Mouse (Mus musculus): ENCODE data around the gene Eva1c. TPM values are rescaled to one million over a fixed set of nuclear protein-coding genes. Genes with fewer than 3 reads are reported as not detected.

Eva1c gene
- polyA plus RNA-seq, 1 experiment from 2014 or later: 0.74 TPM

DNA sequence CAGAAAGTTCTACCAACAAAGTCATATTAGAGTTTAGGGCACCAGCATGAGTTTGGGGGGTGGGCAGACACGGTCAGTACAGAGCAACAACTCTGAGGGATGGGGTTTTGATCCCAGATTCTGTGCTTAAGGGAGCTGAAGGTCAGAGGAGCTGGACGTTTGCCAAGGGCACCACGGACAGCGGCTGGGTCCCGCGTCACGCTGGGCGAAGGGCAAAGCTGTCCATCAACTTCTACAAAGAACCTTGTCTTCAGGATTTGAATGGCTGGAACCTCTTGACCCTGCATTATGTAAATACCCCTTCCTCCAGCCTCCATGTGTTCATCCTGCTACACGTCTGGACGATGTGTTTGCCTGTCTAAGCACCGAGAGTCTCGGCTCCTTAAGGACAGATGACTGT lies 73.0 kb downstream of the Eva1c start:
- no peak overlapping the region for H3K9ac ChIP-seq (ENCODE audit: low read length)
- H3K9me3 ChIP-seq (ENCODE audit: control insufficient read depth, low read length): no peaks in the 10 kb centered on the region
- no peak overlapping the region for H3K4me3 ChIP-seq (ENCODE audit: low read depth, low read length)
- no peak overlapping the region for H3K4me2 ChIP-seq (ENCODE audit: low read length)
- no peak overlapping the region for H3K27ac ChIP-seq (ENCODE audit: low read depth)
- no peaks in the 10 kb centered on the region for H3K4me1 ChIP-seq (replicated peaks; ENCODE audit: control insufficient read depth, insufficient read depth, low read length)
- DNase-seq (ENCODE audit: low spot score) (no peak), ATAC-seq (replicated peaks; ENCODE audit: low FRiP score, low TSS enrichment, low read depth) (no peak)
- no peaks in the 10 kb centered on the region for H3K27me3 ChIP-seq (replicated peaks; ENCODE audit: control insufficient read depth, insufficient read depth, low read length)
- no peaks in the 10 kb centered on the region for H3K36me3 ChIP-seq (ENCODE audit: control insufficient read depth, insufficient read depth, low read length)
- WGBS: 28% methylated on average over 12 of the region's 12 CpGs

- no peaks in the 10 kb centered on the region for H3K36me3 ChIP-seq (ENCODE audit: control insufficient read depth, insufficient read depth, low read length)
- no peak for DNase-seq (ENCODE audit: low spot score)
- no peak overlapping the region for H3K4me3 ChIP-seq (ENCODE audit: low read depth, low read length)
- ATAC-seq (replicated peaks; ENCODE audit: low FRiP score, low TSS enrichment, low read depth): no peak
- no peaks in the 10 kb centered on the region for H3K4me1 ChIP-seq (replicated peaks; ENCODE audit: control insufficient read depth, insufficient read depth, low read length)
- WGBS: 52% methylated on average over 4 of the region's 4 CpGs
- H3K9ac ChIP-seq (ENCODE audit: low read length): no peak overlapping the region
- H3K27me3 ChIP-seq (replicated peaks; ENCODE audit: control insufficient read depth, insufficient read depth, low read length): no peaks in the 10 kb centered on the region
- H3K4me2 ChIP-seq (ENCODE audit: low read length): no peak overlapping the region
- no peak overlapping the region for H3K27ac ChIP-seq (ENCODE audit: low read depth)
- H3K9me3 ChIP-seq (ENCODE audit: control insufficient read depth, low read length): no peaks in the 10 kb centered on the region
Observed at GRCm38 (mm10) chr16:90901364-90901763, 74.8 kb downstream of the Eva1c start.

DNA sequence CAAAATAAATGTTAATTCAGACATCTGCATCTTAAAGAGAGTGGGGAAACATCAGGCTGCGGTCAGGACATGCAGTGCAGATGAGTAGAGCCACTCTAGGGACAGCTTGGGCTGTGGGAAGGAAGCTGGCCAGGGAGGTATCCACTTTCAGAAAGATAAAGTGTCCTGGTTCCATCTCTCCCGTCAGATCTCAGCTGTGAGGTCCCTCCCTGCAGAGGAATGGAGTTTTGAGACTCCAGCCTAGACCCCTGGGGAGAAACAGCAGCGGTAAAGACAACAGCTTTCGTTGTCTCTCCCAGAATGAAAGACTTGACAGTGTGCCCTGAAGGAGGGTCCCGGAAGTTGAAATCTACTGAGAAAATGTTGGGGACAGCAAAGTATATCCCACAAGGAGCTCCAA lies 76.8 kb downstream of the Eva1c start:
- ATAC-seq (replicated peaks; ENCODE audit: low FRiP score, low TSS enrichment, low read depth) (no peak), DNase-seq (ENCODE audit: low spot score) (no peak)
- Histone ChIP-seq H3K27me3 (replicated peaks; ENCODE audit: control insufficient read depth, insufficient read depth, low read length) (no peaks in the 10 kb centered on the region), H3K4me2 (ENCODE audit: low read length) (no peak overlapping the region), H3K4me3 (ENCODE audit: low read depth, low read length) (no peak overlapping the region), H3K4me1 (replicated peaks; ENCODE audit: control insufficient read depth, insufficient read depth, low read length) (no peaks in the 10 kb centered on the region), H3K27ac (ENCODE audit: low read depth) (no peak overlapping the region), H3K9ac (ENCODE audit: low read length) (no peak overlapping the region), H3K9me3 (ENCODE audit: control insufficient read depth, low read length) (no peaks in the 10 kb centered on the region), H3K36me3 (ENCODE audit: control insufficient read depth, insufficient read depth, low read length) (no peaks in the 10 kb centered on the region)
- 44% methylated on average over 5 of the region's 5 CpGs for WGBS

GRCm38 (mm10) chr16:90907250-90907649 lies 80.7 kb downstream of the Eva1c start:
- Histone ChIP-seq H3K27me3 (replicated peaks; ENCODE audit: control insufficient read depth, insufficient read depth, low read length) (no peaks in the 10 kb centered on the region), H3K4me2 (ENCODE audit: low read length) (no peak overlapping the region), H3K4me1 (replicated peaks; ENCODE audit: control insufficient read depth, insufficient read depth, low read length) (no peaks in the 10 kb centered on the region), H3K9ac (ENCODE audit: low read length) (no peak overlapping the region), H3K36me3 (ENCODE audit: control insufficient read depth, insufficient read depth, low read length) (no peaks in the 10 kb centered on the region), H3K9me3 (ENCODE audit: control insufficient read depth, low read length) (no peaks in the 10 kb centered on the region), H3K4me3 (ENCODE audit: low read depth, low read length) (no peak overlapping the region), H3K27ac (ENCODE audit: low read depth) (no peak overlapping the region)
- ATAC-seq (replicated peaks; ENCODE audit: low FRiP score, low TSS enrichment, low read depth) (no peak), DNase-seq (ENCODE audit: low spot score) (no peak)
- WGBS: 73% methylated on average over 7 of the region's 7 CpGs

DNA sequence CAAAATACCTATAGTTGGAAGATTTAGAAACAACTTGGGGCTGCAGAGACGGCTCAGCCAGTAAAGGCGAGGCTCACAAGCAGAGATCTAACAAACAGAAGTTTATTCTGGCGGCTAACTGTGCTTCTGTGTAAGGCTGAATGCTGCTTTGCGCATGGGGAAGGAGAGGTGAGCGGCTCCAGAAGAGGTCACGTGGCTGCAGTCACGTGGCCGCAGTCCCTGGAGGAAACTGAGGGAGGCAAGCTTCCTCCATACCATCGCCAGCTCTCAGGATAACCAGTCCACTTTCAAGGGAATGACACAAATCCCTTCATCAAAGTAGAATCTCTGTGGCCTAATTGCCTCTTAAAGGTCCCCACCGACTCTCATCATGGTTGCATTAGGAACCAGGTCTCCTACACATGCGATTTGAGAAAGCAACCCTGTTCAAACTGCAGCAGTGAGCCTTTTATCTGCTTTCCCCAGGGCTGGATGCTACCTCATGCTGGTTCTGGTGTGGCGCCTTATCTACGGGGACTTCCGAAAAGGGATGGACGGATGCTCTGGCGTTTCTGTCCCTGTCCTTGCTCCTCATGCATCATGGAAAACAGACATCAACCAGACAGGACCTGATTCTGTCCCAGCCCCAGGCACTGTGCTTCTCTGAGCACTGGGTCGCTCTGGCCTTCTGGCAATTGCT lies 84.5 kb downstream of the Eva1c start:
- Histone ChIP-seq H3K27me3 (replicated peaks; ENCODE audit: control insufficient read depth, insufficient read depth, low read length) (no peaks in the 10 kb centered on the region), H3K36me3 (ENCODE audit: control insufficient read depth, insufficient read depth, low read length) (no peaks in the 10 kb centered on the region), H3K4me1 (replicated peaks; ENCODE audit: control insufficient read depth, insufficient read depth, low read length) (no peaks in the 10 kb centered on the region), H3K4me2 (ENCODE audit: low read length) (no peak overlapping the region), H3K9me3 (ENCODE audit: control insufficient read depth, low read length) (no peaks in the 10 kb centered on the region), H3K27ac (ENCODE audit: low read depth) (no peak overlapping the region), H3K9ac (ENCODE audit: low read length) (no peak overlapping the region), H3K4me3 (ENCODE audit: low read depth, low read length) (no peak overlapping the region)
- 83% methylated on average over 17 of the region's 17 CpGs for WGBS
- ATAC-seq (replicated peaks; ENCODE audit: low FRiP score, low TSS enrichment, low read depth): no peak
- DNase-seq (ENCODE audit: low spot score): no peak

GRCm38 (mm10) chr16:90911766-90912165 lies 85.2 kb downstream of the Eva1c start:
- 91% methylated on average over 13 of the region's 13 CpGs for WGBS
- ATAC-seq (replicated peaks; ENCODE audit: low FRiP score, low TSS enrichment, low read depth) (no peak), DNase-seq (ENCODE audit: low spot score) (no peak)
- Histone ChIP-seq H3K36me3 (ENCODE audit: control insufficient read depth, insufficient read depth, low read length) (no peaks in the 10 kb centered on the region), H3K9me3 (ENCODE audit: control insufficient read depth, low read length) (no peaks in the 10 kb centered on the region), H3K4me3 (ENCODE audit: low read depth, low read length) (no peak overlapping the region), H3K4me2 (ENCODE audit: low read length) (no peak overlapping the region), H3K9ac (ENCODE audit: low read length) (no peak overlapping the region), H3K4me1 (replicated peaks; ENCODE audit: control insufficient read depth, insufficient read depth, low read length) (no peaks in the 10 kb centered on the region), H3K27ac (ENCODE audit: low read depth) (no peak overlapping the region), H3K27me3 (replicated peaks; ENCODE audit: control insufficient read depth, insufficient read depth, low read length) (no peaks in the 10 kb centered on the region)

GRCm38 (mm10) chr16:90916040-90916481 lies 89.5 kb downstream of the Eva1c start:
- H3K4me1 ChIP-seq (replicated peaks; ENCODE audit: control insufficient read depth, insufficient read depth, low read length): no peaks in the 10 kb centered on the region
- no peaks in the 10 kb centered on the region for H3K36me3 ChIP-seq (ENCODE audit: control insufficient read depth, insufficient read depth, low read length)
- no peak overlapping the region for H3K9ac ChIP-seq (ENCODE audit: low read length)
- no peak overlapping the region for H3K27ac ChIP-seq (ENCODE audit: low read depth)
- 44% methylated on average over 12 of the region's 12 CpGs for WGBS
- no peaks in the 10 kb centered on the region for H3K9me3 ChIP-seq (ENCODE audit: control insufficient read depth, low read length)
- ATAC-seq (replicated peaks; ENCODE audit: low FRiP score, low TSS enrichment, low read depth): no peak
- H3K27me3 ChIP-seq (replicated peaks; ENCODE audit: control insufficient read depth, insufficient read depth, low read length): no peaks in the 10 kb centered on the region
- no peak for DNase-seq (ENCODE audit: low spot score)
- no peak overlapping the region for H3K4me2 ChIP-seq (ENCODE audit: low read length)
- no peak overlapping the region for H3K4me3 ChIP-seq (ENCODE audit: low read depth, low read length)

DNA sequence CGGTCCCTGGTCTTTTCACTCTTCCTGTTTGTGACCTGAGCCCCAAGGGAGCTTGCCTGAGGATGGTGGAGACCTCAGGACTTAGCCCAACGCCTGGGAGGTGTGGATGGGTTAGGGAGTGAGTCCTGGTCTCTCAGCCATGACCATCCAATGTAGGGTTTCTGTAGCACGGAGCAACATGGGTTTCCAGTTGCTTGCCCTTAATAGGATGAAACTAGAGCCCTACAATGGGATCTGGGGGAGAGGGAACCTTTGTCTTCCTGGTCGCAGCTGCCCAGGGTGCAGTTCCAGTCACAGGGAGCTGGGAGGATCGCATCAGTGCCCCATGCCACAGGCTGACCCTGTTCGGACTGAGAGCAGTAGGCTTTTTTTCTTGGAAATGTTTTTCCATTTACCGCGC lies 90.6 kb downstream of the Eva1c start:
- H3K4me1 ChIP-seq (replicated peaks; ENCODE audit: control insufficient read depth, insufficient read depth, low read length): no peaks in the 10 kb centered on the region
- H3K4me3 ChIP-seq (ENCODE audit: low read depth, low read length): no peak overlapping the region
- ATAC-seq (replicated peaks; ENCODE audit: low FRiP score, low TSS enrichment, low read depth): no peak
- 77% methylated on average over 8 of the region's 8 CpGs for whole genome bisulfite sequencing
- no peaks in the 10 kb centered on the region for H3K27me3 ChIP-seq (replicated peaks; ENCODE audit: control insufficient read depth, insufficient read depth, low read length)
- H3K9me3 ChIP-seq (ENCODE audit: control insufficient read depth, low read length): no peaks in the 10 kb centered on the region
- no peak overlapping the region for H3K4me2 ChIP-seq (ENCODE audit: low read length)
- no peak overlapping the region for H3K27ac ChIP-seq (ENCODE audit: low read depth)
- no peak overlapping the region for H3K9ac ChIP-seq (ENCODE audit: low read length)
- DNase-seq (ENCODE audit: low spot score): no peak
- H3K36me3 ChIP-seq (ENCODE audit: control insufficient read depth, insufficient read depth, low read length): no peaks in the 10 kb centered on the region

- Histone ChIP-seq H3K4me1 (replicated peaks; ENCODE audit: control insufficient read depth, insufficient read depth, low read length) (no peaks in the 10 kb centered on the region), H3K27ac (ENCODE audit: low read depth) (no peak overlapping the region), H3K9ac (ENCODE audit: low read length) (no peak overlapping the region), H3K4me2 (ENCODE audit: low read length) (no peak overlapping the region), H3K4me3 (ENCODE audit: low read depth, low read length) (no peak overlapping the region), H3K9me3 (ENCODE audit: control insufficient read depth, low read length) (no peaks in the 10 kb centered on the region), H3K27me3 (replicated peaks; ENCODE audit: control insufficient read depth, insufficient read depth, low read length) (no peaks in the 10 kb centered on the region), H3K36me3 (ENCODE audit: control insufficient read depth, insufficient read depth, low read length) (no peaks in the 10 kb centered on the region; the same call in none of the 2 replicates)
- WGBS: 44% methylated on average over 10 of the region's 10 CpGs
- ATAC-seq (replicated peaks; ENCODE audit: low FRiP score, low TSS enrichment, low read depth) (no peak), DNase-seq (ENCODE audit: low spot score) (no peak)
Observed at GRCm38 (mm10) chr16:90921471-90922159, 95.1 kb downstream of the Eva1c start.

Measured in intestine, embryonic 14.5 days (tissue).